Mouse (Mus musculus) limb, embryonic 13.5 days (tissue): ENCODE results near the gene Cog5. TPM values are rescaled to one million over a fixed set of nuclear protein-coding genes. Genes with fewer than 3 reads are reported as not detected.

Source experiments
- ATAC-seq: fragments of 200-750 bp; cut with Nextera tagmentation; 2 replicates; pipeline ENCODE4 v1.8.0; 2017; ENCODE audit warnings: low read depth, moderate number of reproducible peaks, moderate TSS enrichment; ENCODE audit not compliant: low FRiP score
- H3K27ac ChIP-seq: fragments of 300-500 bp; sonication (generic); 2 replicates; pipeline ENCODE4 v1.5.1; 2015; ENCODE audit warnings: inconsistent platforms, mild to moderate bottlenecking, moderate library complexity
- H3K27me3 ChIP-seq: fragments of 300-500 bp; sonication (generic); 2 replicates; pipeline ENCODE4 v1.6.1; 2015; ENCODE audit warnings: mild to moderate bottlenecking, inconsistent platforms
- H3K36me3 ChIP-seq: fragments of 300-500 bp; sonication (generic); 2 replicates; pipeline ENCODE4 v1.6.1; 2015; ENCODE audit warnings: inconsistent platforms, mild to moderate bottlenecking, moderate library complexity
- H3K4me1 ChIP-seq: fragments of 300-500 bp; sonication (generic); 2 replicates; pipeline ENCODE4 v1.6.1; 2015; ENCODE audit warnings: inconsistent platforms
- H3K4me2 ChIP-seq: fragments of 300-500 bp; sonication (generic); replicated peaks from 2 replicates; pipeline ENCODE4 v1.6.1; 2015; ENCODE audit warnings: inconsistent platforms, mild to moderate bottlenecking, moderate library complexity
- H3K4me3 ChIP-seq: fragments of 300-500 bp; sonication (generic); 2 replicates; pipeline ENCODE4 v1.5.1; 2015; ENCODE audit warnings: moderate library complexity, mild to moderate bottlenecking, inconsistent platforms
- H3K9ac ChIP-seq: fragments of 300-500 bp; sonication (generic); 2 replicates; pipeline ENCODE4 v1.6.1; 2015; ENCODE audit warnings: mild to moderate bottlenecking, inconsistent platforms
- H3K9me3 ChIP-seq: fragments of 300-500 bp; sonication (generic); 2 replicates; pipeline ENCODE4 v1.6.1; 2016; ENCODE audit warnings: inconsistent platforms
- WGBS: fragments of 180-500 bp; shearing (Covaris S2); methylation state at CpG from one replicate; pipeline ENCODE4 v1.1.7; 2015; 5-methylcytosine and 5-hydroxymethylcytosine counted together
- polyA plus RNA-seq: library from polyadenylated mRNA; unstranded; fragments of >200 nt; fragmentation: Nextera tagmentation; extraction: Ambion mirVana; gene quantifications from 2 replicates; pipeline ENCODE4 v1.2.1, GENCODE M21; 2015

Gene Cog5
- polyA plus RNA-seq, 1 experiment from 2014 or later: 36.1 TPM

- Histone ChIP-seq H3K9ac (no peak overlapping the region), H3K27me3 (no peaks in the 10 kb centered on the region), H3K4me2 (no peak overlapping the region), H3K4me3 (no peak overlapping the region), H3K9me3 (no peaks in the 10 kb centered on the region), H3K4me1 (no peaks in the 10 kb centered on the region), H3K27ac (no peak overlapping the region), H3K36me3 (no peaks in the 10 kb centered on the region)
- 65% methylated on average over 2 of the region's 2 CpGs for WGBS
- ATAC-seq: no peak
These were observed 99.8 kb downstream of the Cog5 start for GRCm38 (mm10) chr12:31754465-31754864.

- Histone ChIP-seq H3K27me3 (no peaks in the 10 kb centered on the region), H3K4me3 (no peak overlapping the region), H3K27ac (no peak overlapping the region), H3K4me1 (no peaks in the 10 kb centered on the region), H3K36me3 (no peaks in the 10 kb centered on the region), H3K9ac (no peak overlapping the region), H3K4me2 (no peak overlapping the region), H3K9me3 (no peaks in the 10 kb centered on the region)
- WGBS: 63% methylated on average over 2 of the region's 2 CpGs
- no peak for ATAC-seq
These were observed 101.5 kb downstream of the Cog5 start for GRCm38 (mm10) chr12:31755885-31756755.

DNA sequence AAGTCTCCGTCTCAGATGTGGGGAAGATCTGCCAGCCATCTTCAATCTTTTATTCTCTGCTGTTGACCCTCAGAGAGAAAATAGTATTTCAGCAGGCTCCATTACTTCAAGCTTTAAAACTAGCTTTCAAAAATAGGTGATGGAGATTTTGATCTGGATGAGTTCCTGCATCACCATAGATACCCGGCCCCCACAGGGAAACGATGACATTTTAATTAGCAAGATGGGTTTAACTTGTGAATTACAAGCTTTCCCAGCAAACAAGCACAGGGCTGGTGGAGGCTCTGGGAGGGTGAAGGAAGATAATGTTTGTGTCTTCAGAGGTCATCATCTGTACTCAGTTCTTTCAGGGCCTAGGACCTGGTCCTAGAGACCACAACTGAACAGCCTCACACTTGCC, 118.9 kb downstream of the Cog5 start:
- H3K36me3 ChIP-seq: peaks cover 3% of the 10 kb centered on the region
- no peak overlapping the region for H3K4me2 ChIP-seq
- H3K9me3 ChIP-seq: no peaks in the 10 kb centered on the region
- H3K9ac ChIP-seq: no peak overlapping the region
- no peak overlapping the region for H3K4me3 ChIP-seq
- ATAC-seq: no peak
- H3K4me1 ChIP-seq: no peaks in the 10 kb centered on the region
- no peaks in the 10 kb centered on the region for H3K27me3 ChIP-seq
- 87% methylated on average over 3 of the region's 3 CpGs for WGBS
- no peak overlapping the region for H3K27ac ChIP-seq

DNA sequence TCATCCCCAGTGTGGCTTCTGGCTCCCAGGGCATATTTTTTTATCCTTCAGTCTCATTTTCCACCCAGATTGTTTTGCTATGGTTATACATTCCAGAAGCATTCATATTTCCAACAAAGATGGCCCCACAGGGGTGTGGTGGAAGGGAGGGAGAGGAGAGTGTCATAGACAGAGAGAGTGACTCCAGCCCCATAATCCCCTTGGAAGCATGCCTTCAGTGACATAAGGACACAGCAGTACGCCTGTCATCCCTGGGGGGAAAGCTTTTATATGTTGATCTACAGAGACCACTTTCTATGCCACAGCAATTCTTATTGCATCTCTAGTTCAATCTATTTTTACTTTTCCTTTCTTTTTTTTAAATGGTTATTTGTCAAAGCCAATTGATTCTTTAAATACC, 129.6 kb downstream of the Cog5 start:
- H3K27ac ChIP-seq: no peak overlapping the region
- ATAC-seq: no peak
- 97% methylated on average over 1 of the region's 1 CpGs for WGBS

GRCm38 (mm10) chr12:31788530-31788929, 133.9 kb downstream of the Cog5 start:
- H3K9me3 ChIP-seq: no peaks in the 10 kb centered on the region
- no peak overlapping the region for H3K4me2 ChIP-seq
- H3K27ac ChIP-seq: no peak overlapping the region
- WGBS: 95% methylated on average over 3 of the region's 3 CpGs
- no peaks in the 10 kb centered on the region for H3K27me3 ChIP-seq
- no peak overlapping the region for H3K4me3 ChIP-seq
- no peak overlapping the region for H3K9ac ChIP-seq
- ATAC-seq: no peak
- H3K4me1 ChIP-seq: no peaks in the 10 kb centered on the region
- no peaks in the 10 kb centered on the region for H3K36me3 ChIP-seq

More for the DNA sequence above, 129.6 kb downstream of the Cog5 start:
- no peak overlapping the region for H3K9ac ChIP-seq
- H3K9me3 ChIP-seq: no peaks in the 10 kb centered on the region
- peaks cover 4% of the 10 kb centered on the region; the same call in 1 of the 2 replicates for H3K36me3 ChIP-seq
- no peaks in the 10 kb centered on the region for H3K27me3 ChIP-seq
- H3K4me3 ChIP-seq: no peak overlapping the region
- H3K4me2 ChIP-seq: no peak overlapping the region
- H3K4me1 ChIP-seq: no peaks in the 10 kb centered on the region

DNA sequence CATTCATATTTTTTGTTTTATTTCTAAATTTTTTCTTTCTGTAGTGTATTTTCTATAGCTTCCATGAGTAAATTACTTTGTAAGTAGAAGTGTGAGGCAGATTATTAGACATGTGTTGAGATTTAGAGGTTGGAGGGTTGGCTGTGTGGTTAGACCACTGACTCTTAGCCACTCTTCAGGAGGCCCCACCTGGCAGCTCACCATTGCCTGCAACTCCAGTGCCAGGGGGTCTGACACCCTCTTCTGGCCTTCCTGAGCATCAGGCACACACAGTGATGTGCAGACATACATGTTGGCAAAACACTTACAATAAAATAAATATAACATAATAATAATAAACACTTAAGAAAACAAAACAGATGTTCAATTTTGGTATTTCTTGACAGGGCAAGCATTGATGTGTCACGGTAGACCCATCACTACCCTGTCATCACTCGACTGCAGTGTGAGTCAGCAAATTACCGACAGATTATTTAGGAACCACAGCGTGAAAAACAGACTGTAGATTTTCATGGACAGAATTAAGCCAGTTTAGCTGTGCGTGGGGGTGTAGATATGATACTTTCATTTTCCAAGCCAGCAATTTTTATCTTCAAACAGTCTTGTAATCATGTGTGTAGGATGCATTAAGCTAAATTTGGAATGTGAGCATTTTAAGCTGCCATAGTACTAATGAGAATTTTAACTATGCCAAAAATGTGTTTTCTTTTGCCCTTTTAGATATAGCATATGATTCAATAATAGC, 151.9 kb downstream of the Cog5 start:
- Histone ChIP-seq H3K4me2 (no peak overlapping the region), H3K4me1 (no peaks in the 10 kb centered on the region), H3K27ac (no peak overlapping the region), H3K27me3 (no peaks in the 10 kb centered on the region), H3K4me3 (no peak overlapping the region), H3K9me3 (no peaks in the 10 kb centered on the region), H3K9ac (no peak overlapping the region), H3K36me3 (peaks cover 3% of the 10 kb centered on the region; the same call in 1 of the 2 replicates)
- no peak for ATAC-seq
- WGBS: 92% methylated on average over 5 of the region's 5 CpGs

DNA sequence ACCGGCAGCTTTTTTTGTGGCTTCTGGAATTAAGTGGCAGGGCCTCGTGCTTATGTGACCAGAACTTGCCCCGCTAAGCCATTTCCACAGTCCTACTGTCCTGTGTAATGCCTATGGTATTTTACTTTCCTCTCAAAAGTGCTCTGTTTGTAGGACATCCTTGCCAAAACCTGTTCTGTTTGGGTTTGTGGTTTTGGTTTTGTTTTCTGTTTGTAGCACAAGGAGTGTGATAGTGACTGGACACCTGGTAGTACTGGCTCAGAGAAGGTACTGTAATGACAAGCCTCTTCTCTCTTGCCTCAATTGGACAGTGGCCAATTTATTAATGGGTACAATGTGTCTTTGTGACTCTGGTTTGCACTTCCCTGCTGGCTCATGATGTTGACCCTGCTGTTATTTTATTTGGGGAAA, 163.4 kb downstream of the Cog5 start:
- Histone ChIP-seq H3K9ac (no peak overlapping the region), H3K9me3 (no peaks in the 10 kb centered on the region), H3K27ac (no peak overlapping the region), H3K4me2 (no peak overlapping the region), H3K36me3 (peaks cover 5% of the 10 kb centered on the region), H3K4me1 (no peaks in the 10 kb centered on the region), H3K27me3 (no peaks in the 10 kb centered on the region), H3K4me3 (no peak overlapping the region)
- 92% methylated on average over 3 of the region's 3 CpGs for WGBS
- ATAC-seq: no peak

DNA sequence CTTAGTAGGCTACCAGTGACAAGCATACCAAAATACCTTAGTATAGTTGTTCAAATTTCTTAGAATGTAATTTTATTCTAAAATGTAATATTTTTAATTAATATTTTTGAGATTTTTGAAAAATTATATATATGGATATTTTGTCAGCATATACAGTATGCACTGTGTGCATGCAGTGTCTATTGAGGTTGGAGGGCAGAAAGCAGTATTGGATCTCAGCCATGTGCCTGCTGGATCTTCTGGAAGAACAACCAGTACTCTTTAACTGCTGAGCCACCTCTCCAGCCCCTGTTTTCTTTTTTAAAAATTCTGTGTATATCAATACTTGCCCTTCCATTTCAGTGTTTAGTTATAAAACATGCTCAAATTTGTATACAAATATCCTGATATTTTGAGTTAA, 164.4 kb downstream of the Cog5 start:
- no peak overlapping the region for H3K4me3 ChIP-seq
- no peak overlapping the region for H3K27ac ChIP-seq
- no peak overlapping the region for H3K4me2 ChIP-seq
- no peaks in the 10 kb centered on the region for H3K4me1 ChIP-seq
- H3K27me3 ChIP-seq: no peaks in the 10 kb centered on the region
- peaks cover 5% of the 10 kb centered on the region for H3K36me3 ChIP-seq
- no peak for ATAC-seq
- H3K9ac ChIP-seq: no peak overlapping the region
- H3K9me3 ChIP-seq: no peaks in the 10 kb centered on the region

DNA sequence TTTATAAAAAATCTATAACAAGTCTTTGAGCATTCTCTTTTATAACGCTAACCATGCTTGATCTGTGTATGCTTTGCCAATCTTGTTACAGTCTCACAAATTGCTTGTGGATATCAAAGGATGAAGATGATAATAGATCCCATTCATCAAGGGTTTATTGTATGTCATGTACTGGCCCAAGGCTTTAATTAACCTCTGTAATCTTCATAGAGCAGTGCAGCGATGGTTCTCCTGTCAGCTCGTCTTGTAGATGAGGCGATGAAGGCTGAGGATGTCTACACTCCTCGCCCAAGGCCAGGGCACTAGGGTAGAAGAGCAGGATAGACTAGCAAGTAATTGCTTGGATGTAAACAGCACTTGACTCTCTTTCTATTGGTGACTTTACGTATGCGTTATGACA, 164.9 kb downstream of the Cog5 start:
- Histone ChIP-seq H3K4me2 (no peak overlapping the region), H3K36me3 (peaks cover 5% of the 10 kb centered on the region), H3K27me3 (no peaks in the 10 kb centered on the region), H3K9ac (no peak overlapping the region), H3K9me3 (no peaks in the 10 kb centered on the region), H3K4me1 (no peaks in the 10 kb centered on the region), H3K4me3 (no peak overlapping the region), H3K27ac (no peak overlapping the region)
- ATAC-seq: no peak
- 89% methylated on average over 7 of the region's 7 CpGs for WGBS

DNA sequence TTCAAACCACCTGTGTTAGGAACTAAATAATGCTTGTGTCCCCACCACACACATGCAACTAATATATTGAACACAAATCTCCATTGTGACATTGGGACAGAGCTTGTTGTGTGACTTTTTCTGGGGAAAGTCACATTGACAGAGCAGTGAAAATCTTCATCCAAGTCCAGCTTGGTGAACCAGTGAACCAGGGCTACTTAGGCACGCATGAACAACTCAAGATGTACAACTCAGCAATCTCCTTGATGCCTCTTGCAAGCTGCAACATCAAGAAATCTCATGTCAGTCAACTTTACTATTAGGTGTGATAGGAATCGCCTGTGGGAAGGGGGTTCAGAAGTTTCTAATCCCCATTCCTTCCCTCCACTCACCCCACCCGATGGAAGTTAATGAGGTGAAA, 169.0 kb downstream of the Cog5 start:
- H3K4me1 ChIP-seq: 0 out of 2 replicates have a peak, but pooled peaks cover 5% of the 10 kb centered on the region
- no peaks in the 10 kb centered on the region for H3K9me3 ChIP-seq
- no peak overlapping the region for H3K4me2 ChIP-seq
- H3K4me3 ChIP-seq: no peak overlapping the region
- no peaks in the 10 kb centered on the region for H3K27me3 ChIP-seq
- no peak overlapping the region for H3K27ac ChIP-seq
- peaks cover 5% of the 10 kb centered on the region for H3K36me3 ChIP-seq
- ATAC-seq: no peak
- no peak overlapping the region for H3K9ac ChIP-seq
- 63% methylated on average over 3 of the region's 3 CpGs for WGBS

- Histone ChIP-seq H3K36me3 (peaks cover 9% of the 10 kb centered on the region), H3K27ac (no peak overlapping the region), H3K4me1 (0 out of 2 replicates have a peak, but pooled peaks cover 5% of the 10 kb centered on the region), H3K27me3 (no peaks in the 10 kb centered on the region), H3K4me2 (no peak overlapping the region), H3K9ac (no peak overlapping the region), H3K4me3 (no peak overlapping the region), H3K9me3 (no peaks in the 10 kb centered on the region)
- no peak for ATAC-seq
- WGBS: 66% methylated on average over 5 of the region's 5 CpGs
These were observed 170.2 kb downstream of the Cog5 start for GRCm38 (mm10) chr12:31824831-31825230.

GRCm38 (mm10) chr12:31825821-31826220, 171.2 kb downstream of the Cog5 start:
- peaks cover 9% of the 10 kb centered on the region for H3K36me3 ChIP-seq
- H3K27ac ChIP-seq: no peak overlapping the region
- H3K9ac ChIP-seq: no peak overlapping the region
- no peaks in the 10 kb centered on the region for H3K27me3 ChIP-seq
- WGBS: 77% methylated on average over 10 of the region's 10 CpGs
- H3K4me3 ChIP-seq: no peak overlapping the region
- no peaks in the 10 kb centered on the region for H3K9me3 ChIP-seq
- no peak overlapping the region for H3K4me2 ChIP-seq
- ATAC-seq: no peak
- 0 out of 2 replicates have a peak, but pooled peaks cover 5% of the 10 kb centered on the region for H3K4me1 ChIP-seq
